8 mouse cellular contexts compared by ENCODE assay signal in the genomic region with DNA sequence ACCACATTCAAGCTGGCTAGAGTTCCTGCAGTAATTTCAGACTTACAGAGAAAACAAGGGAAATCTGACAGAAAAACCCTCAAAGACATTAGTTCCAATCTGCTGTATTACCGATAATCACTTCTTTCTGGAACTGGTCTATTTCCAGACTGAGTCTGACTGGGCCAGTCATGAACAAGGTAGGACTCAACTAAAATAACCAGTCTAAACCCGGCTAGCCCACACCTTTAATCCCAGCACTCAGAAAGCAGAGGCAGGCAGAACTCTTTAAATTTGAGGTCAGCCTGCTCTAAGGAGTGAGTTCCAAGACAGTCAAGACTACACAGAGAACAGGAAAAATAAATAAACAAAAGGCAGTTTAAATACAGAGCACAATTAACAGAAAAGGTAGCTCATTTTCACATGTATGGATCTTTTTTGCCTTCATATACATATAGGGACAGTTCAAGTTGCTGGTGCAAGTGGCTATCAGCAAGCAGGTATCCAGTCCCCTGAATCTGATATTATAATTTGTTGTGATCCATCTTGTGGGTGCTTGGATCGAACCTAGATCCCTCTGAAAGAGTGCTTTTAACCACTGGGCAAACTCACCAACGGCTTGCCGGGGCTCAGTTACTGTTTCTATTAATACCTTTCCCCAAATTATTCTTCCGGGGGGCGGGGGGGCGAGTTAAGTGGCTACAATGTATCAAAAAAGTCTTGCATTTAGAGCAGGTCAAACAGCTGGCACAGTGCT. TPM values are rescaled to one million over a fixed set of nuclear protein-coding genes. Genes with fewer than 3 reads are reported as not detected.
DNase-seq lines count a peak whose midpoint lies in the region; ATAC-seq and TF ChIP-seq lines count a peak whose summit lies in the region.

No protein-coding gene starts in this region.

- peak overlapping the region; percentile 78 for H3K4me3 ChIP-seq in left cerebral cortex, adult 2 months
- peak overlapping the region; percentile 78 for H3K4me3 ChIP-seq in embryonic facial prominence, embryonic 13.5 days
- H3K4me3 ChIP-seq in limb, embryonic 12.5 days (replicated peaks) = peak overlapping the region; percentile 72
- H3K4me3 ChIP-seq in stomach, embryonic 14.5 days (ENCODE audit: low read depth, low read length) = peak overlapping the region; percentile 81

- TF ChIP-seq CTCF in left cerebral cortex, adult 2 months (IDR thresholded peaks at IDR 0.05) = no peak

- no peaks in the 10 kb centered on the region for H3K9me3 ChIP-seq in embryonic facial prominence, embryonic 13.5 days
- no peaks in the 10 kb centered on the region for H3K9me3 ChIP-seq in limb, embryonic 12.5 days
- no peaks in the 10 kb centered on the region for H3K9me3 ChIP-seq in stomach, embryonic 14.5 days (ENCODE audit: control insufficient read depth, low read depth, low read length)

- no peaks in the 10 kb centered on the region for H3K27me3 ChIP-seq in embryonic facial prominence, embryonic 13.5 days
- no peaks in the 10 kb centered on the region for H3K27me3 ChIP-seq in limb, embryonic 12.5 days
- H3K27me3 ChIP-seq in stomach, embryonic 14.5 days (ENCODE audit: control insufficient read depth, insufficient read depth, low read length) = no peaks in the 10 kb centered on the region

- H3K4me1 ChIP-seq in embryonic facial prominence, embryonic 13.5 days = peaks cover 14% of the 10 kb centered on the region
- peaks cover 11% of the 10 kb centered on the region for H3K4me1 ChIP-seq in limb, embryonic 12.5 days (replicated peaks)
- peaks cover 11% of the 10 kb centered on the region; the same call in 1 of the 2 replicates for H3K4me1 ChIP-seq in stomach, embryonic 14.5 days (ENCODE audit: control insufficient read depth, insufficient read depth, low read length)

- H3K27ac ChIP-seq in left cerebral cortex, adult 2 months = peak overlapping the region; percentile 84
- H3K27ac ChIP-seq in embryonic facial prominence, embryonic 13.5 days = no peak overlapping the region
- no peak overlapping the region for H3K27ac ChIP-seq in limb, embryonic 12.5 days
- H3K27ac ChIP-seq in stomach, embryonic 14.5 days (ENCODE audit: low read length) = no peak overlapping the region

- H3K4me2 ChIP-seq in embryonic facial prominence, embryonic 13.5 days = peak overlapping the region; percentile 84
- peak overlapping the region; percentile 82 for H3K4me2 ChIP-seq in limb, embryonic 12.5 days
- peak overlapping the region; percentile 59 for H3K4me2 ChIP-seq in stomach, embryonic 14.5 days (replicated peaks; ENCODE audit: low read depth, low read length)

- no peak for DNase-seq in left cerebral cortex, adult 2 months (ENCODE audit: extremely low spot score in 1 of 2, low spot score in 2 of 2)
- no peak for DNase-seq in left cerebral cortex, postnatal 36 days (ENCODE audit: low spot score in 2 of 2)
- no peak for DNase-seq in urinary bladder, postnatal 14 days (ENCODE audit: low spot score)
- DNase-seq in adrenal gland, postnatal 36 days = no peak
- DNase-seq in adrenal gland, adult 2 months = no peak

- WGBS in embryonic facial prominence, embryonic 13.5 days = 38% methylated on average over 8 of the region's 8 CpGs
- 47% methylated on average over 8 of the region's 8 CpGs for WGBS in limb, embryonic 12.5 days
- 38% methylated on average over 8 of the region's 8 CpGs for WGBS in stomach, embryonic 14.5 days

- peak overlapping the region; percentile 96 for H3K9ac ChIP-seq in embryonic facial prominence, embryonic 13.5 days
- peak overlapping the region; percentile 92 for H3K9ac ChIP-seq in limb, embryonic 12.5 days (replicated peaks)
- peak overlapping the region; percentile 93 for H3K9ac ChIP-seq in stomach, embryonic 14.5 days (replicated peaks; ENCODE audit: low read depth, low read length)

- ATAC-seq in embryonic facial prominence, embryonic 13.5 days (ENCODE audit: insufficient number of reproducible peaks, insufficient read depth, low FRiP score, low TSS enrichment, low read depth) = no peak
- ATAC-seq in limb, embryonic 12.5 days (ENCODE audit: insufficient number of reproducible peaks, insufficient read depth, low FRiP score, low TSS enrichment, low read depth) = no peak
- ATAC-seq in stomach, embryonic 14.5 days (ENCODE audit: insufficient number of reproducible peaks, insufficient read depth, low FRiP score, low read depth) = no peak

- peaks cover 4% of the 10 kb centered on the region; the same call in 1 of the 2 replicates for H3K36me3 ChIP-seq in embryonic facial prominence, embryonic 13.5 days
- peaks cover 4% of the 10 kb centered on the region; the same call in 1 of the 2 replicates for H3K36me3 ChIP-seq in limb, embryonic 12.5 days
- no peaks in the 10 kb centered on the region for H3K36me3 ChIP-seq in stomach, embryonic 14.5 days (ENCODE audit: control insufficient read depth, insufficient read depth, low read length)

- intact Hi-C loops in left cerebral cortex, adult 2 months (cut with DNase I) = loop anchor here (1.0 to 5.0 kb wide), 2 partner anchors 30 to 77 kb away; no protein-coding TSS in a partner anchor
- intact Hi-C loops in left cerebral cortex, postnatal 36 days (cut with DNase I) = loop anchor here (1.0 kb wide), 1 partner anchor 29 kb away; no protein-coding TSS in a partner anchor

RNA-seq across cellular contexts. Expression of gene Cwc22, which starts 1.1 kb away (rescaled TPM):
- total RNA-seq in left cerebral cortex, adult 2 months (2021) = 10 to 100 TPM; 27.4 to 29.1 TPM
- 10 to 100 TPM; 24.5 to 29.4 TPM for total RNA-seq in left cerebral cortex, postnatal 36 days (2021)
- 35.5 and 37.3 TPM in 2 replicates for polyA plus RNA-seq in embryonic facial prominence, embryonic 13.5 days (2015; fragmentation: Nextera tagmentation; extraction: Ambion mirVana)
- polyA plus RNA-seq in limb, embryonic 12.5 days (2016; fragmentation: Nextera tagmentation; extraction: Ambion mirVana) = 37.2 and 40.5 TPM in 2 replicates
- polyA plus RNA-seq in stomach, embryonic 14.5 days (2014; fragmentation: Nextera tagmentation; extraction: Ambion mirVana) = 34.7 and 38.5 TPM in 2 replicates
- total RNA-seq in adrenal gland, postnatal 36 days (2021) = 10 to 100 TPM; 29.8 to 32.3 TPM
- 10 to 100 TPM; 27.6 to 35.3 TPM for total RNA-seq in adrenal gland, adult 2 months (2021)
- polyA plus RNA-seq in adrenal gland, adult 2 months (2012; rRNA removed) = 0.77 and 0.84 TPM in 2 replicates
